Mouse (Mus musculus) thymus, adult 2 months (tissue): ENCODE measurements around the gene 1700092M07Rik. TPM values are rescaled to one million over a fixed set of nuclear protein-coding genes. Genes with fewer than 3 reads are reported as not detected.

Source experiments
- DNase-seq: peaks from one replicate; pipeline ENCODE4 v3.0.0; 2021
- H3K27ac ChIP-seq: fragments of 200-500 bp; 2 replicates; pipeline ENCODE4 v1.5.1; 2012; ENCODE audit warnings: low read length, control low read depth; ENCODE audit not compliant: control insufficient read depth, insufficient read depth
- H3K27me3 ChIP-seq: fragments of 200-500 bp; 2 replicates; pipeline ENCODE4 v1.6.1; 2012; ENCODE audit warnings: mild to moderate bottlenecking, low read length, moderate library complexity, mixed read lengths; ENCODE audit not compliant: control insufficient read depth, insufficient read depth
- H3K36me3 ChIP-seq: fragments of 200-500 bp; 2 replicates; pipeline ENCODE4 v1.6.1; 2012; ENCODE audit warnings: mild to moderate bottlenecking, low read length, moderate library complexity; ENCODE audit not compliant: control insufficient read depth, insufficient read depth
- H3K4me1 ChIP-seq: fragments of 200-500 bp; replicated peaks from 2 replicates; pipeline ENCODE4 v1.6.1; 2012; ENCODE audit warnings: low read length; ENCODE audit not compliant: control insufficient read depth, insufficient read depth
- H3K4me3 ChIP-seq: fragments of 200-500 bp; 2 replicates; pipeline ENCODE4 v1.5.1; 2012; ENCODE audit warnings: mild to moderate bottlenecking, low read length, control low read depth, moderate library complexity; ENCODE audit not compliant: control insufficient read depth, insufficient read depth
- CTCF ChIP-seq: fragments of 200-500 bp; IDR thresholded peaks from 2 replicates; pipeline ENCODE4 v1.5.1; 2012; ENCODE audit warnings: mild to moderate bottlenecking, control low read depth, low read length, moderate library complexity, borderline replicate concordance; ENCODE audit not compliant: control insufficient read depth, poor library complexity, insufficient read depth; ENCODE audit errors: extremely low read depth
- POLR2A ChIP-seq: fragments of 200-500 bp; IDR thresholded peaks from 2 replicates; pipeline ENCODE4 v1.6.1; 2012; ENCODE audit warnings: mild to moderate bottlenecking, low read length, control low read depth, moderate library complexity; ENCODE audit not compliant: control insufficient read depth, poor library complexity, insufficient read depth; ENCODE audit errors: extremely low read depth
- WGBS: fragments of 180-500 bp; shearing (Covaris S2); methylation state at CpG from one replicate; pipeline ENCODE4 v1.1.7; 2018; 5-methylcytosine and 5-hydroxymethylcytosine counted together
- polyA plus RNA-seq: library from polyadenylated mRNA; depleted of rRNA; stranded (reverse); fragments of >200 nt; gene quantifications from 2 replicates; pipeline ENCODE4 v1.2.3, GENCODE M21; 2012

1700092M07Rik gene
- polyA plus RNA-seq, 1 experiment, result not detected

DNA sequence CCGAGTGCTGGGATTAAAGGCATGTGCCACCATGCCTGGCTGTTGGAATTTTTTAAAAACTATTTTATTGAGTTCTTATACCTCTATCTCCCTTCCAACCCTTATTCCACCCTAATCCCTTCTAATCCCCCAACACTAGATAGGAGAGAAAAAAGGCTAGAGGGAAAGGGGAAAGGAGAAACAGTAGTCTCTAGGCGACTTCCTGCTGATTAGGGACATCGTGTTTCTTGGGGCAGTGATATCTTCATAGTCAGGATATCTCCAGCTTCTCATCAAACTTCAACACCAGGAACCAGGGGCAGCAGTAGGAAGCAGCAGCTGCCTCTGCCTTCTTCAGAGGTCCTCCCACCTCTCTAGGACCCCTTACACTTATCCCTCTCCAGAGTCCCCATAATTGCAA is 6.2 kb upstream of the 1700092M07Rik start:
- no peaks in the 10 kb centered on the region for H3K27me3 ChIP-seq
- no peak for TF ChIP-seq POLR2A
- TF ChIP-seq CTCF, result no peak
- no peak overlapping the region for H3K27ac ChIP-seq
- peaks cover 3% of the 10 kb centered on the region for H3K4me1 ChIP-seq
- 70% methylated on average over 3 of the region's 3 CpGs for WGBS
- no peak for DNase-seq
- H3K36me3 ChIP-seq, result no peaks in the 10 kb centered on the region; the same call in 1 of the 2 replicates
- no peak overlapping the region for H3K4me3 ChIP-seq

DNA sequence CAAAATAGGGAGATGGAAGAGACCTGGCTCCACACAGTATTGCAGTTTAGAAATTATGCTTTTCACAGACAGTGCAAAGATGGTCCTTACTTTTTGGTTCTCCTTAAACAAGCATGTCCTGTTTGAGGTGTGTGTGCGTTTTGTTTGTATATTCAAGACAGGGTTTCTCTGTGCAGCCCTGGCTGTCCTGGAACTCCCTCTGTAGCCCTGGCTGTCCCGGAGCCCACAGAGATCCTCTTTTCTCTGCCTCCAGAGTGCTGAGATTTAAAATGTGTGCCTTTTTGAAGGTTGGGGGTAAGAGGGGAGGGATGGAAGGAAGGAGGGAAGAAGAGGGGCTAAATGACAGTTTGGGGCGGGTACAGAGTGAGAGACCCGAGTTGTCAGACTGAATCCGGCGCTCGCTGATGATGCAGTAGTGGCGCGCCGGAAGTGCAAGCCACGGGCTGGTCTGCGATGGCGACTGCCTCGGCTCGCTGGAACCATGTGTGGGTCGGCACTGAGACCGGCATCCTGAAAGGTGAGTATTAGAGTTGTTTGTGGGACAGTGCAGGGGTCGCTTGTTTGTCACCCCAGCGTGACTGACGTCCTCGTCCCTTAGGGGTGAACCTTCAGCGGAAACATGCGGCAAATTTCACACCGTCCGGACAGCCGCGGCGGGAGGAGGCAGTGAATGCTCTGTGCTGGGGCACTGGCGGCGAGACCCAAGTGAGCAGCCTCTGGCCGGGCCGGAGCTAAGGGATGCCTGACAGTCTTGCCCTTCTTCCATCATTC is 4.9 kb upstream of the 1700092M07Rik start, which contains the start of gene Wdr74:
Wdr74 (plus strand) TSS at position 439 of the 771 bp plus-strand sequence.
- DNase-seq, result peak; percentile 90
- under 1% methylated on average over 32 of the region's 32 CpGs for WGBS
- 0 out of 2 replicates have a peak within 1 kb of the TSS, but pooled peaks have one; percentile 23 for H3K27ac ChIP-seq
- TF ChIP-seq CTCF, result no peak
- peak; percentile 61 for TF ChIP-seq POLR2A
- H3K4me3 ChIP-seq, result peak within 1 kb of the TSS; percentile 69
- peaks cover 4% of the 10 kb centered on the region for H3K4me1 ChIP-seq
- H3K27me3 ChIP-seq, result no peaks in the 10 kb centered on the region
- no peaks in the 10 kb centered on the region; the same call in 1 of the 2 replicates for H3K36me3 ChIP-seq

DNA sequence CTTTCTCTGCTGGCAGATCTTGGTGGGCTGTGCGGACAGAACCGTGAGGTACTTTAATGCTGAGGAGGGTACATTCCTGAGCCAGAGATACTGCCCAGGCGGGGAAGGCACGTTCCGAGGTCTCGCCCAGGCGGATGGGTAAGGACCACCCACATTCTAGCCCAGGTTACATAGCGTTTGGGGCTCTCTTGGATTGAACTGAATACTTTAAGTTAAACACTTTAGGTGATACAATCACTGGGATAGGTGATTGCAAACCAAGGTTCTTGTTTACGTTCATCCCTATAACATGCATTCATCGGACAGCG is 4.4 kb upstream of the 1700092M07Rik start:
- TF ChIP-seq CTCF (no peak), POLR2A (no peak)

DNA sequence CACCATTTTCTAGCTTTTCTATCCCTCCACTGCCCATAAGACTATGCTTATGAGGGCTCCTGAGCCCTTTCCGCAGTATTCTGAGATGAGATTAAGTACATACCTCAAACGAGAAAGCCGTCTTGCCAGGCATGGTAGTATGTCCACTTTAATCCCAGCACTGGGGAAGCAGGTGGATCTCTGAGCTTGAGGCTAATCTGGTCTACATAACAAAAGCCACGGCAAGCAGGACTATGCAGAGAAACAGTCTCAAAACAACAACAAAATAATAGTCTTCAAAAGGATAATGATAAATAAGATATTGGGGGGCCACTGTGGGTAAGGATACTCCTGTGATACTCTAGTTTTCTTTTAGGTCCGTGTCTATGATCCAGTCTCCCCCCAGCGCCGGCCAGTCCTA is 1.6 kb upstream of the 1700092M07Rik start:
- peaks cover 5% of the 10 kb centered on the region; the same call in 1 of the 2 replicates for H3K36me3 ChIP-seq
- WGBS, result 94% methylated on average over 7 of the region's 7 CpGs
- DNase-seq, result no peak
- TF ChIP-seq CTCF (no peak), POLR2A (no peak)
- H3K4me1 ChIP-seq, result peaks cover 15% of the 10 kb centered on the region
- H3K27ac ChIP-seq, result no peak overlapping the region
- no peaks in the 10 kb centered on the region for H3K27me3 ChIP-seq
- no peak overlapping the region for H3K4me3 ChIP-seq

More for the DNA sequence above, 4.4 kb upstream of the 1700092M07Rik start:
- Histone ChIP-seq H3K4me1 (peaks cover 8% of the 10 kb centered on the region), H3K27me3 (no peaks in the 10 kb centered on the region), H3K36me3 (no peaks in the 10 kb centered on the region; the same call in 1 of the 2 replicates), H3K27ac (no peak overlapping the region), H3K4me3 (peak overlapping the region; percentile 69)
- WGBS, result 1% methylated on average over 11 of the region's 11 CpGs
- no peak for DNase-seq

DNA sequence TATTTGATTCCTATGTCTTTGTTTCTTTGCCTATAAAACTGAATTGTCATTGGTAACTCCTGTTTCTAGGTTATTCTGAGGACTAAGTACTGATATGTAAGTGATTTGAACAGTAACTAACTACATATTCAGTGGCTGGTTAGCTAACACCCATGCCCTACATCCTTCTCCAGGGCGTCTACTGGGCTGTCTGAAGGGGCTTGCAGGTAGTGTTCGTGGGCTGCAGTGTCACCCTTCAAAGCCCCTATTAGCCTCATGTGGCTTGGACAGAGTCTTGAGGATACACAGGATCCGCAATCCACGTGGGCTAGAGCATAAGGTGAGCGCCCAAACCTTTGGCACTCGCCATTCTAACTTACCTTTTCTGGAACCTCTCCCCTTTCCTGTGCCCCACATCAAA is 872 bp upstream of the 1700092M07Rik start:
- no peak overlapping the region for H3K4me3 ChIP-seq
- peaks cover 15% of the 10 kb centered on the region for H3K4me1 ChIP-seq
- H3K36me3 ChIP-seq, result peaks cover 5% of the 10 kb centered on the region; the same call in 1 of the 2 replicates
- 95% methylated on average over 6 of the region's 6 CpGs for WGBS
- H3K27me3 ChIP-seq, result no peaks in the 10 kb centered on the region
- H3K27ac ChIP-seq, result no peak overlapping the region
- TF ChIP-seq POLR2A, result no peak
- TF ChIP-seq CTCF, result no peak
- DNase-seq, result no peak

DNA sequence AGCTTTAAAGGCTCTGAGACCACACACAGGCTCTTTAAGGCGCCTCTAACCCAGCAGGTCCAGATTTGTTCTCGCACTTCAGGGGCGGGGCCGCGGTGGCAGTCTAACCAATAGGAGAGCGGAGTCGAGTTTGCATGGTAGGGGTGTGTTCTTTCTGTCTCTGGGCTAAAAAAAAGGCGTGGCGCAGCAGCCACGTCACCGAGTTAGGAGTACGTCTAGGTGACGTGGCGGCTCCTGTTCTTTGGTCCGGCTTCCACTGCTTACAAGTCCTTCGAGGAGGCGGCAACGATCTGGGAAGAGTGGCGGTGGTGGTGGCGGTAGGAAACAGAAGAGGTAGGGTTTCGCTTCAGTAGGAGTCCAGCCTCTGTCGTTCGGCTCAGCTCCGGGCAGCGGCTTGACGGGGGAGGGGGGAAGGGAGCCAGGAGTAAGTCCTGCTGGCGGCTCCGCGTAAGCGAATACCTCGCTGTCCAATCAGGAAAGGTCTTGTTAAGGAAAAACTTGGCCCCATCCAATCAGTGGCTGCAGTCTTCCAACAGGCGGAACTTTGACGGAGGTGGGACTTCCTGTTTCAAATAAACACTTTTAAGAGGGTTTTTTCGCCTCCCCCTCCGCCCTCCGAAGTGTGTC is 838 bp downstream of the 1700092M07Rik start, which contains the start of gene Stx5a:
Stx5a (plus strand) TSS at position 171 of the 627 bp plus-strand sequence.
- TF ChIP-seq POLR2A, result peak; percentile 63; the same call in 1 of the 2 replicates
- TF ChIP-seq CTCF, result peak; percentile 72
- Histone ChIP-seq H3K27me3 (no peaks in the 10 kb centered on the region), H3K36me3 (peaks cover 16% of the 10 kb centered on the region), H3K4me3 (peak within 1 kb of the TSS; percentile 81), H3K4me1 (peaks cover 13% of the 10 kb centered on the region), H3K27ac (peak within 1 kb of the TSS; percentile 81)
- WGBS, result under 1% methylated on average over 36 of the region's 36 CpGs
- DNase-seq, result peak; percentile 94
